8 mouse cellular contexts compared by ENCODE assay signal in the genomic region with DNA sequence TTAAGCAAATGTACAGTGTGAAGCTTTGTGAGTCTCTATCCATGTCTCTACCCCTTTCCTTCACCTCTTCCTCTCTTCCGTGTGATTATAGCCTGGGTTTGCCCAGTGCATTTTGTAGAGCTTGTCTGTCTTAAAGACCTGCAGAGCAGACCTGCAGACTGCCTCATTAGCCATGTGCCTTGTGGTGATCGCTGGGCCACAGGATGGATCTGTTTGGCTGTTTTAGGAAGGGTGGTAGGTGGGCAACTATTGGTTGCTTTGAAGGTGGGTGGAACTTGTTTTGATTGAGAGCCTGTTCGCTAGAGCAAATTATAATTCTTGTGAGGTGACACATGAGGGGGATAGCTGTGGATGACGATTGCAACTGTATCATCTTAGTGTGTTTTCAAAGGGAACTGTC.
DNase-seq lines count a peak whose midpoint lies in the region; ATAC-seq and TF ChIP-seq lines count a peak whose summit lies in the region.

No protein-coding gene starts in this region.

- H3K4me3 ChIP-seq in kidney, embryonic 16.5 days (ENCODE audit: low read length): peak overlapping the region; percentile 38
- H3K4me3 ChIP-seq in brown adipose tissue, adult 24 weeks (ENCODE audit: insufficient read depth, low read depth, low read length): peak overlapping the region; percentile 46
- H3K4me3 ChIP-seq in forebrain, postnatal 0 days (ENCODE audit: low read depth, low read length): peak overlapping the region; percentile 39
- H3K4me3 ChIP-seq in liver, embryonic 12.5 days: no peak overlapping the region
- H3K4me3 ChIP-seq in stomach, postnatal 0 days (ENCODE audit: low read depth, low read length): peak overlapping the region; percentile 31; the same call in 1 of the 2 replicates

- H3K9ac ChIP-seq in kidney, embryonic 16.5 days (replicated peaks; ENCODE audit: low read length): peak overlapping the region; percentile 59
- H3K9ac ChIP-seq in forebrain, postnatal 0 days: peak overlapping the region; percentile 57
- H3K9ac ChIP-seq in liver, embryonic 12.5 days: no peak overlapping the region
- H3K9ac ChIP-seq in stomach, postnatal 0 days (ENCODE audit: low read length): peak overlapping the region; percentile 51; the same call in 1 of the 2 replicates

- ATAC-seq in kidney, embryonic 16.5 days (ENCODE audit: low FRiP score, low TSS enrichment): no peak
- peak; percentile 36 for ATAC-seq in forebrain, postnatal 0 days
- ATAC-seq in liver, embryonic 12.5 days: no peak
- no peak for ATAC-seq in stomach, postnatal 0 days (ENCODE audit: low FRiP score, low TSS enrichment)

- peak overlapping the region; percentile 81 for H3K27ac ChIP-seq in kidney, embryonic 16.5 days (ENCODE audit: low read length)
- H3K27ac ChIP-seq in brown adipose tissue, adult 24 weeks (replicated peaks; ENCODE audit: low read depth, low read length): peak overlapping the region; percentile 40; the same call in 1 of the 2 replicates
- H3K27ac ChIP-seq in forebrain, postnatal 0 days (ENCODE audit: low read depth, low read length): peak overlapping the region; percentile 90
- peak overlapping the region; percentile 37; the same call in 1 of the 2 replicates for H3K27ac ChIP-seq in liver, embryonic 12.5 days
- peak overlapping the region; percentile 92 for H3K27ac ChIP-seq in stomach, postnatal 0 days (replicated peaks)

- 33% methylated on average over 4 of the region's 4 CpGs for WGBS in kidney, embryonic 16.5 days
- WGBS in forebrain, postnatal 0 days: 26% methylated on average over 4 of the region's 4 CpGs
- 63% methylated on average over 4 of the region's 4 CpGs for WGBS in liver, embryonic 12.5 days (ENCODE audit: insufficient replicate concordance)
- WGBS in stomach, postnatal 0 days: 18% methylated on average over 4 of the region's 4 CpGs

- TF ChIP-seq EP300 in stomach, postnatal 0 days (optimal IDR thresholded peaks at IDR 0.05): no peak

- no peak for TF ChIP-seq CTCF in forebrain, postnatal 0 days (IDR thresholded peaks at IDR 0.05; ENCODE audit: low read depth)
- no peak for TF ChIP-seq CTCF in stomach, postnatal 0 days (IDR thresholded peaks at IDR 0.05; ENCODE audit: low read depth)

- H3K36me3 ChIP-seq in kidney, embryonic 16.5 days (ENCODE audit: insufficient read depth, low read length): no peaks in the 10 kb centered on the region; the same call in 1 of the 2 replicates
- no peaks in the 10 kb centered on the region for H3K36me3 ChIP-seq in forebrain, postnatal 0 days (ENCODE audit: insufficient read depth)
- no peaks in the 10 kb centered on the region for H3K36me3 ChIP-seq in liver, embryonic 12.5 days
- no peaks in the 10 kb centered on the region for H3K36me3 ChIP-seq in stomach, postnatal 0 days (ENCODE audit: control insufficient read depth, insufficient read depth, low read length)

- DNase-seq in kidney, postnatal 36 days: no peak
- DNase-seq in forebrain, postnatal 0 days: peak; percentile 32
- no peak for DNase-seq in stomach, postnatal 0 days (ENCODE audit: low spot score)
- no peak for DNase-seq in thymus, postnatal 14 days
- no peak for DNase-seq in lung, postnatal 10 days

- peaks cover 26% of the 10 kb centered on the region for H3K4me1 ChIP-seq in kidney, embryonic 16.5 days (ENCODE audit: insufficient read depth, low read length)
- peaks cover 15% of the 10 kb centered on the region; the same call in 1 of the 2 replicates for H3K4me1 ChIP-seq in brown adipose tissue, adult 24 weeks (ENCODE audit: control insufficient read depth, insufficient read depth, insufficient read length, low read length)
- peaks cover 22% of the 10 kb centered on the region for H3K4me1 ChIP-seq in forebrain, postnatal 0 days (ENCODE audit: insufficient read depth)
- peaks cover 52% of the 10 kb centered on the region for H3K4me1 ChIP-seq in liver, embryonic 12.5 days
- peaks cover 9% of the 10 kb centered on the region; the same call in 1 of the 2 replicates for H3K4me1 ChIP-seq in stomach, postnatal 0 days (replicated peaks; ENCODE audit: control insufficient read depth, insufficient read depth)

- no peaks in the 10 kb centered on the region for H3K27me3 ChIP-seq in kidney, embryonic 16.5 days (ENCODE audit: insufficient read depth, low read length)
- no peaks in the 10 kb centered on the region for H3K27me3 ChIP-seq in forebrain, postnatal 0 days (ENCODE audit: insufficient read depth, low read length)
- no peaks in the 10 kb centered on the region for H3K27me3 ChIP-seq in liver, embryonic 12.5 days (replicated peaks)
- H3K27me3 ChIP-seq in stomach, postnatal 0 days (ENCODE audit: control insufficient read depth, insufficient read depth, low read length): no peaks in the 10 kb centered on the region

- peak overlapping the region; percentile 58 for H3K4me2 ChIP-seq in kidney, embryonic 16.5 days (replicated peaks; ENCODE audit: low read depth, low read length)
- peak overlapping the region; percentile 63 for H3K4me2 ChIP-seq in forebrain, postnatal 0 days (ENCODE audit: low read depth)
- peak overlapping the region; percentile 48 for H3K4me2 ChIP-seq in liver, embryonic 12.5 days
- peak overlapping the region; percentile 62 for H3K4me2 ChIP-seq in stomach, postnatal 0 days (replicated peaks; ENCODE audit: low read depth)

- no peaks in the 10 kb centered on the region for H3K9me3 ChIP-seq in kidney, embryonic 16.5 days (ENCODE audit: low read length)
- H3K9me3 ChIP-seq in forebrain, postnatal 0 days (ENCODE audit: low read length): no peaks in the 10 kb centered on the region
- no peaks in the 10 kb centered on the region for H3K9me3 ChIP-seq in liver, embryonic 12.5 days (replicated peaks)
- H3K9me3 ChIP-seq in stomach, postnatal 0 days (ENCODE audit: control insufficient read depth, low read length): no peaks in the 10 kb centered on the region

Comparison
In these comparisons a context has a peak if more than half of its experiments do, and no peak if none do; other contexts are left out.
1. H3K27ac ChIP-seq: peak in every context shown above with its lines; median percentile 92 in stomach, postnatal 0 days; 90 in forebrain, postnatal 0 days; 81 in kidney, embryonic 16.5 days; 40 in brown adipose tissue, adult 24 weeks; 37 in liver, embryonic 12.5 days.